Mouse (Mus musculus): Measurements from ENCODE around the gene Mpo. TPM values are rescaled to one million over a fixed set of nuclear protein-coding genes. Genes with fewer than 3 reads are reported as not detected.

The Mpo gene
- total and polyA plus RNA-seq, 2 experiments from 2014 or later, result not detected

GRCm38 (mm10) chr11:87779392-87779791 is 14.0 kb upstream of the Mpo start:
- H3K36me3 ChIP-seq (ENCODE audit: insufficient read depth, low read length), result peaks cover 71% of the 10 kb centered on the region

GRCm38 (mm10) chr11:87780130-87780529 is 13.3 kb upstream of the Mpo start:
- no peak overlapping the region for H3K4me3 ChIP-seq (ENCODE audit: low read depth, low read length)
- no peak for TF ChIP-seq CTCF (IDR thresholded peaks at IDR 0.05)
- no peak overlapping the region for H3K9ac ChIP-seq (replicated peaks; ENCODE audit: low read length, poor library complexity, severe bottlenecking)
- H3K4me1 ChIP-seq (ENCODE audit: insufficient read depth, low read length), result no peaks in the 10 kb centered on the region
- H3K27ac ChIP-seq (ENCODE audit: low read depth, low read length), result no peak overlapping the region
- no peak for ATAC-seq (ENCODE audit: low FRiP score)
- 86% methylated on average over 8 of the region's 8 CpGs for WGBS
- H3K9me3 ChIP-seq (ENCODE audit: low read length), result no peaks in the 10 kb centered on the region
- no peak overlapping the region for H3K4me2 ChIP-seq (ENCODE audit: low read depth, low read length, poor library complexity, severe bottlenecking)
- DNase-seq (ENCODE audit: low spot score), result no peak
- H3K27me3 ChIP-seq (ENCODE audit: insufficient read depth, low read length), result no peaks in the 10 kb centered on the region
- H3K36me3 ChIP-seq (ENCODE audit: insufficient read depth, low read length), result peaks cover 71% of the 10 kb centered on the region

More at GRCm38 (mm10) chr11:87779392-87779791, 14.0 kb upstream of the Mpo start:
- H3K9me3 ChIP-seq (ENCODE audit: low read length), result no peaks in the 10 kb centered on the region
- no peak overlapping the region for H3K9ac ChIP-seq (replicated peaks; ENCODE audit: low read length, poor library complexity, severe bottlenecking)
- DNase-seq (ENCODE audit: low spot score) (no peak), ATAC-seq (ENCODE audit: low FRiP score) (no peak)
- no peak for TF ChIP-seq CTCF (IDR thresholded peaks at IDR 0.05)
- H3K4me3 ChIP-seq (ENCODE audit: low read depth, low read length), result no peak overlapping the region
- H3K27ac ChIP-seq (ENCODE audit: low read depth, low read length), result no peak overlapping the region
- H3K4me1 ChIP-seq (ENCODE audit: insufficient read depth, low read length), result no peaks in the 10 kb centered on the region
- H3K4me2 ChIP-seq (ENCODE audit: low read depth, low read length, poor library complexity, severe bottlenecking), result no peak overlapping the region
- no peaks in the 10 kb centered on the region for H3K27me3 ChIP-seq (ENCODE audit: insufficient read depth, low read length)
- WGBS, result 87% methylated on average over 4 of the region's 4 CpGs

GRCm38 (mm10) chr11:87790088-87790487 is 3.3 kb upstream of the Mpo start:
- 92% methylated on average over 6 of the region's 6 CpGs for WGBS
- no peak for TF ChIP-seq CTCF (IDR thresholded peaks at IDR 0.05)
- no peak overlapping the region for H3K9ac ChIP-seq (replicated peaks; ENCODE audit: low read length, poor library complexity, severe bottlenecking)
- peaks cover 9% of the 10 kb centered on the region for H3K36me3 ChIP-seq (ENCODE audit: insufficient read depth, low read length)
- no peak overlapping the region for H3K4me3 ChIP-seq (ENCODE audit: low read depth, low read length)
- no peaks in the 10 kb centered on the region for H3K4me1 ChIP-seq (ENCODE audit: insufficient read depth, low read length)
- no peak overlapping the region for H3K4me2 ChIP-seq (ENCODE audit: low read depth, low read length, poor library complexity, severe bottlenecking)
- DNase-seq (ENCODE audit: low spot score) (no peak), ATAC-seq (ENCODE audit: low FRiP score) (no peak)
- no peak overlapping the region for H3K27ac ChIP-seq (ENCODE audit: low read depth, low read length)
- no peaks in the 10 kb centered on the region for H3K27me3 ChIP-seq (ENCODE audit: insufficient read depth, low read length)
- H3K9me3 ChIP-seq (ENCODE audit: low read length), result no peaks in the 10 kb centered on the region

- H3K27me3 ChIP-seq (ENCODE audit: insufficient read depth, low read length), result no peaks in the 10 kb centered on the region
- 87% methylated on average over 22 of the region's 22 CpGs for WGBS
- no peaks in the 10 kb centered on the region for H3K9me3 ChIP-seq (ENCODE audit: low read length)
- no peak overlapping the region for H3K4me3 ChIP-seq (ENCODE audit: low read depth, low read length)
- no peak for ATAC-seq (ENCODE audit: low FRiP score)
- no peaks in the 10 kb centered on the region for H3K36me3 ChIP-seq (ENCODE audit: insufficient read depth, low read length)
- no peak for TF ChIP-seq CTCF (IDR thresholded peaks at IDR 0.05)
- no peak overlapping the region for H3K4me2 ChIP-seq (ENCODE audit: low read depth, low read length, poor library complexity, severe bottlenecking)
- no peak for DNase-seq (ENCODE audit: low spot score)
- no peak overlapping the region for H3K27ac ChIP-seq (ENCODE audit: low read depth, low read length)
- H3K9ac ChIP-seq (replicated peaks; ENCODE audit: low read length, poor library complexity, severe bottlenecking), result no peak overlapping the region
- 0 out of 2 replicates have a peak, but pooled peaks cover 2% of the 10 kb centered on the region for H3K4me1 ChIP-seq (ENCODE audit: insufficient read depth, low read length)
These were observed 8.4 kb downstream of the Mpo start for GRCm38 (mm10) chr11:87801711-87802275.

GRCm38 (mm10) chr11:87802621-87803020 is 9.2 kb downstream of the Mpo start:
- DNase-seq (ENCODE audit: low spot score) (peak; percentile 20), ATAC-seq (ENCODE audit: low FRiP score) (no peak)
- no peaks in the 10 kb centered on the region for H3K27me3 ChIP-seq (ENCODE audit: insufficient read depth, low read length)
- H3K4me3 ChIP-seq (ENCODE audit: low read depth, low read length), result no peak overlapping the region
- 50% methylated on average over 14 of the region's 14 CpGs for WGBS
- TF ChIP-seq CTCF (IDR thresholded peaks at IDR 0.05), result peak; percentile 65
- no peak overlapping the region for H3K4me2 ChIP-seq (ENCODE audit: low read depth, low read length, poor library complexity, severe bottlenecking)
- no peaks in the 10 kb centered on the region for H3K4me1 ChIP-seq (ENCODE audit: insufficient read depth, low read length)
- H3K9ac ChIP-seq (replicated peaks; ENCODE audit: low read length, poor library complexity, severe bottlenecking), result no peak overlapping the region
- no peak overlapping the region for H3K27ac ChIP-seq (ENCODE audit: low read depth, low read length)
- no peaks in the 10 kb centered on the region for H3K9me3 ChIP-seq (ENCODE audit: low read length)
- no peaks in the 10 kb centered on the region for H3K36me3 ChIP-seq (ENCODE audit: insufficient read depth, low read length)

GRCm38 (mm10) chr11:87805448-87805847 is 12.1 kb downstream of the Mpo start:
- H3K4me2 ChIP-seq (ENCODE audit: low read depth, low read length, poor library complexity, severe bottlenecking), result no peak overlapping the region
- WGBS, result 73% methylated on average over 1 of the region's 1 CpGs
- no peak overlapping the region for H3K27ac ChIP-seq (ENCODE audit: low read depth, low read length)
- no peaks in the 10 kb centered on the region for H3K36me3 ChIP-seq (ENCODE audit: insufficient read depth, low read length)
- H3K4me1 ChIP-seq (ENCODE audit: insufficient read depth, low read length), result no peaks in the 10 kb centered on the region
- TF ChIP-seq CTCF (IDR thresholded peaks at IDR 0.05), result peak; percentile 47
- H3K9ac ChIP-seq (replicated peaks; ENCODE audit: low read length, poor library complexity, severe bottlenecking), result no peak overlapping the region
- no peak overlapping the region for H3K4me3 ChIP-seq (ENCODE audit: low read depth, low read length)
- no peaks in the 10 kb centered on the region for H3K9me3 ChIP-seq (ENCODE audit: low read length)
- DNase-seq (ENCODE audit: low spot score) (no peak), ATAC-seq (ENCODE audit: low FRiP score) (no peak)
- no peaks in the 10 kb centered on the region for H3K27me3 ChIP-seq (ENCODE audit: insufficient read depth, low read length)
